Mouse (Mus musculus) liver, embryonic 16.5 days (tissue): ENCODE measurements around the gene Bcar3. TPM values are rescaled to one million over a fixed set of nuclear protein-coding genes. Genes with fewer than 3 reads are reported as not detected.

ENCODE experiments used
- ATAC-seq: fragments of 200-750 bp; cut with Nextera tagmentation; 2 replicates; pipeline ENCODE4 v1.8.0; 2017; ENCODE audit warnings: low read depth, mild to moderate bottlenecking, moderate number of reproducible peaks, moderate library complexity
- H3K27ac ChIP-seq: fragments of 300-500 bp; sonication (generic); 2 replicates; pipeline ENCODE4 v1.5.1; 2014; ENCODE audit warnings: mild to moderate bottlenecking, low read length
- H3K27me3 ChIP-seq: fragments of 300-500 bp; sonication (generic); 2 replicates; pipeline ENCODE4 v1.6.1; 2014; ENCODE audit warnings: low read depth, low read length, mixed read lengths; ENCODE audit not compliant: control insufficient read depth, insufficient read depth
- H3K36me3 ChIP-seq: fragments of 300-500 bp; sonication (generic); 2 replicates; pipeline ENCODE4 v1.6.1; 2014; ENCODE audit warnings: mild to moderate bottlenecking; ENCODE audit not compliant: control insufficient read depth, insufficient read depth
- H3K4me1 ChIP-seq: fragments of 300-500 bp; sonication (generic); 2 replicates; pipeline ENCODE4 v1.6.1; 2014; ENCODE audit warnings: low read depth, low read length, mixed read lengths; ENCODE audit not compliant: control insufficient read depth
- H3K4me2 ChIP-seq: fragments of 300-500 bp; sonication (generic); 2 replicates; pipeline ENCODE4 v1.6.1; 2014; ENCODE audit warnings: low read depth, low read length, mixed read lengths
- H3K4me3 ChIP-seq: fragments of 300-500 bp; sonication (generic); 2 replicates; pipeline ENCODE4 v1.5.1; 2014; ENCODE audit warnings: low read depth, mild to moderate bottlenecking, low read length
- H3K9ac ChIP-seq: fragments of 300-500 bp; sonication (generic); 2 replicates; pipeline ENCODE4 v1.6.1; 2014; ENCODE audit warnings: low read depth, low read length
- H3K9me3 ChIP-seq: fragments of 300-500 bp; sonication (generic); replicated peaks from 2 replicates; pipeline ENCODE4 v1.6.1; 2016; ENCODE audit warnings: low read length; ENCODE audit not compliant: control insufficient read depth
- WGBS: fragments of 180-500 bp; shearing (Covaris S2); extraction: QIAGEN DNeasy Blood & Tissue Kit; methylation state at CpG from one replicate; pipeline ENCODE4 v1.1.7; 2014; ENCODE audit not compliant: insufficient replicate concordance; 5-methylcytosine and 5-hydroxymethylcytosine counted together
- polyA plus RNA-seq: library from polyadenylated mRNA; unstranded; fragments of >200 nt; fragmentation: Nextera tagmentation; extraction: Ambion mirVana; gene quantifications from 2 replicates; pipeline ENCODE4 v1.2.1, GENCODE M21; 2015

Gene Bcar3
- polyA plus RNA-seq, 1 experiment from 2014 or later: 7.2 TPM

GRCm38 (mm10) chr3:122421042-122421702 is 127.2 kb downstream of the Bcar3 start:
- ATAC-seq: no peak
- Histone ChIP-seq H3K9me3 (no peaks in the 10 kb centered on the region), H3K4me1 (no peaks in the 10 kb centered on the region; the same call in 1 of the 2 replicates), H3K4me2 (peak overlapping the region; percentile 60), H3K4me3 (peak overlapping the region; percentile 65), H3K27ac (peak overlapping the region; percentile 30; the same call in 1 of the 2 replicates), H3K36me3 (no peaks in the 10 kb centered on the region), H3K9ac (no peak overlapping the region), H3K27me3 (peaks cover 30% of the 10 kb centered on the region)
- 24% methylated on average over 13 of the region's 13 CpGs for WGBS

GRCm38 (mm10) chr3:122421802-122422201 is 127.9 kb downstream of the Bcar3 start:
- H3K9ac ChIP-seq: no peak overlapping the region
- H3K4me3 ChIP-seq: 0 out of 2 replicates have a peak overlapping the region, but pooled peaks have one; percentile 16
- H3K4me1 ChIP-seq: no peaks in the 10 kb centered on the region; the same call in 1 of the 2 replicates

GRCm38 (mm10) chr3:122422276-122422675 is 128.3 kb downstream of the Bcar3 start:
- H3K4me1 ChIP-seq: no peaks in the 10 kb centered on the region; the same call in 1 of the 2 replicates
- H3K36me3 ChIP-seq: no peaks in the 10 kb centered on the region
- no peak overlapping the region for H3K9ac ChIP-seq
- no peaks in the 10 kb centered on the region for H3K9me3 ChIP-seq
- 60% methylated on average over 7 of the region's 7 CpGs for WGBS
- peak overlapping the region; percentile 30; the same call in 1 of the 2 replicates for H3K27ac ChIP-seq
- peak overlapping the region; percentile 15; the same call in 1 of the 2 replicates for H3K4me2 ChIP-seq
- no peak for ATAC-seq
- no peak overlapping the region for H3K4me3 ChIP-seq
- H3K27me3 ChIP-seq: peaks cover 30% of the 10 kb centered on the region

More at GRCm38 (mm10) chr3:122421802-122422201, 127.9 kb downstream of the Bcar3 start:
- Histone ChIP-seq H3K9me3 (no peaks in the 10 kb centered on the region), H3K27me3 (peaks cover 30% of the 10 kb centered on the region), H3K4me2 (peak overlapping the region; percentile 60), H3K36me3 (no peaks in the 10 kb centered on the region), H3K27ac (peak overlapping the region; percentile 30; the same call in 1 of the 2 replicates)
- peak; percentile 40; the same call in 1 of the 2 replicates for ATAC-seq
- WGBS: 46% methylated on average over 7 of the region's 7 CpGs

- Histone ChIP-seq H3K9ac (no peak overlapping the region), H3K4me3 (no peak overlapping the region), H3K4me1 (no peaks in the 10 kb centered on the region; the same call in 1 of the 2 replicates), H3K27ac (no peak overlapping the region), H3K9me3 (no peaks in the 10 kb centered on the region), H3K4me2 (no peak overlapping the region), H3K36me3 (no peaks in the 10 kb centered on the region), H3K27me3 (peaks cover 25% of the 10 kb centered on the region)
- no peak for ATAC-seq
- 49% methylated on average over 7 of the region's 7 CpGs for WGBS
These were observed 129.7 kb downstream of the Bcar3 start for GRCm38 (mm10) chr3:122423643-122424042.

- Histone ChIP-seq H3K27me3 (no peaks in the 10 kb centered on the region), H3K27ac (no peak overlapping the region; the same call in 1 of the 2 replicates), H3K4me2 (no peak overlapping the region), H3K36me3 (no peaks in the 10 kb centered on the region), H3K4me1 (peaks cover 2% of the 10 kb centered on the region), H3K9ac (no peak overlapping the region), H3K9me3 (no peaks in the 10 kb centered on the region), H3K4me3 (no peak overlapping the region)
- ATAC-seq: peak; percentile 73
- WGBS: 56% methylated on average over 7 of the region's 7 CpGs
These were observed 134.4 kb downstream of the Bcar3 start for GRCm38 (mm10) chr3:122428325-122428821.

GRCm38 (mm10) chr3:122430780-122431497 is 137.0 kb downstream of the Bcar3 start:
- Histone ChIP-seq H3K9me3 (no peaks in the 10 kb centered on the region), H3K4me3 (no peak overlapping the region), H3K4me2 (no peak overlapping the region), H3K4me1 (peaks cover 4% of the 10 kb centered on the region), H3K36me3 (no peaks in the 10 kb centered on the region), H3K9ac (no peak overlapping the region), H3K27me3 (no peaks in the 10 kb centered on the region), H3K27ac (no peak overlapping the region)
- 59% methylated on average over 7 of the region's 7 CpGs for WGBS
- no peak for ATAC-seq

- no peaks in the 10 kb centered on the region for H3K27me3 ChIP-seq
- no peak for ATAC-seq
- H3K4me1 ChIP-seq: peaks cover 4% of the 10 kb centered on the region
- 33% methylated on average over 9 of the region's 9 CpGs for WGBS
- H3K4me3 ChIP-seq: no peak overlapping the region
- H3K36me3 ChIP-seq: no peaks in the 10 kb centered on the region
- H3K27ac ChIP-seq: no peak overlapping the region
- H3K4me2 ChIP-seq: no peak overlapping the region
- no peaks in the 10 kb centered on the region for H3K9me3 ChIP-seq
- H3K9ac ChIP-seq: no peak overlapping the region
These were observed 139.0 kb downstream of the Bcar3 start for GRCm38 (mm10) chr3:122432811-122433406.

- no peaks in the 10 kb centered on the region for H3K36me3 ChIP-seq
- H3K4me3 ChIP-seq: no peak overlapping the region
- H3K27me3 ChIP-seq: no peaks in the 10 kb centered on the region
- peaks cover 4% of the 10 kb centered on the region for H3K4me1 ChIP-seq
- H3K9ac ChIP-seq: no peak overlapping the region
- H3K4me2 ChIP-seq: no peak overlapping the region
- no peak overlapping the region for H3K27ac ChIP-seq
- ATAC-seq: no peak
- 59% methylated on average over 5 of the region's 5 CpGs for WGBS
- no peaks in the 10 kb centered on the region for H3K9me3 ChIP-seq
These were observed 140.2 kb downstream of the Bcar3 start for GRCm38 (mm10) chr3:122433975-122434626.
